Mouse (Mus musculus) cerebellum, adult 8-10 months (tissue): ENCODE data around the gene Gm11042.
A peak's percentile ranks its signal among the peaks of the same experiment; 100 is the strongest.

Experiments
- DNase-seq: peaks from one replicate; pipeline ENCODE4 v3.0.0; 2022

Gm11042 gene

DNA sequence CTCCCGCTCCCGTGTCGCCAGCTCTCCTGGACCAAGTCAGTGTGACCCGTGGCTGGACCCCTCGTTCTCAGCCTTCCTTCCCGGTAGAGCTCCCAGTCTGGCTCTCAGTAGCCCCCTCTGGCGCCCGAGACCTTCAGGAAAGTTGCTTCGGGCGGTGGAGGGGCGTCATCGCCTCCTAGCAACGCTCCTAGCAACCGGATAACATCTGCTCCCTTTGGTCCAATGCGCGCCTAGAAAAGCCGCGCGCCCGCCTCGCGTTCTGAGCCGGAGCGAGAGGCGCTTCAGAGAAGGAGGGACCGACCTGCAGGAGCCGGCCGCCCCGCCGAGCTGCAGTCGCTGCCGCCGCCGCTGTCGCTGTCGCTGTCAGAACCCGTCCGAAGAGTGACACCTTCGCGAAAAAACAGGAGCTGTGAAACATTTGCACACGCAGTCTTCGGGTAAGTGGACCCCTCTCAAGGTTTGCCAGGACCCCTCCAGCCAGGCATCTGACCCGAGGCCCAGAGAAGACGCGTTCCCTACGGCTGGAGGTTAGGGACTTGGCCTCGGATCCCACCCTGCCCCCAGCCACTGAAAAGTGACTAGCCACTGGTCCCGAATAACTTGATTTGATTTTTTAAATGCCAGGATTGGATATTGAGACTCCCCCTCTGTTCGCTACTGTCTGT lies 32.0 kb downstream of the Gm11042 start:
- peak; percentile 56 for DNase-seq

DNA sequence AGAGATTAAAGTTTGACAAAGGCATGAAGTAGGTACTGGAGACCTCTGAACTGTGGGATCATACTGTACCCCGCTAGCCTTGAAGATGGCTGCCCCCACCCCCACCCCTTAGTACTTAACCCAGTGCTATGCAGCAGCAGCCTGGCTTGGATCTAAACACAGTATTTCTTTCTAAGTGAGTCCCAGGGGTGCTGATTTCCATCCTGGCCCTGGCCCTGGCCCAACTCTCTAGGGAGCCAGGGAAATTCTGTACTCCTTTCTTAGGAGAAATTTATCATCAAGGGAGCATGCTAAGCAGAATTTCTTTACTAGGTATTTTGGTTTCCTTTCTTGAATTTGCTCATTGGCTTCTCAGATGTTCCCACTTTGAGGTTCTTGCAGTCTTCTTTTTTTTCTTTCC lies 33.3 kb downstream of the Gm11042 start:
- DNase-seq: no peak

- no peak for DNase-seq
These were observed 34.8 kb downstream of the Gm11042 start for GRCm38 (mm10) chr12:74281403-74281802.

DNA sequence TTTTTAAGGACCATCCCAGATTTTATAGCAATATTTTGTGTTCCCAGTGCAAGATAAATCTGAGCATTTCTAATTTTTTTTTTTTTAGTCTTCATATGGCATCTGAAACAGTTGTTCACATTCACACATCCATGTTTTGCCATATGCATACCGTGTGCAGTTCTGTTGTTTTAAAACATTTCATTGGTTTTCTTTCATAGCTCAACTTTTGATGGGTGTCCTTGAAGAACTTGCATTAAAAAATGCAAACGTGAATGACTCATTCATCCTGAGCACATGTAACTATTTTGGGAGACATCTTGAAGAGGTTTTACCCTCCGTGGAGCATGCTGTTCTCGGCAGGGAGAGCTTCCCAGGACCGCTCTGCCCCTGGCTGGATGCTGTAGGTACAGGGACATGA lies 38.9 kb downstream of the Gm11042 start:
- DNase-seq: no peak

GRCm38 (mm10) chr12:74272545-74272944 lies 43.6 kb downstream of the Gm11042 start:
- DNase-seq: no peak

DNA sequence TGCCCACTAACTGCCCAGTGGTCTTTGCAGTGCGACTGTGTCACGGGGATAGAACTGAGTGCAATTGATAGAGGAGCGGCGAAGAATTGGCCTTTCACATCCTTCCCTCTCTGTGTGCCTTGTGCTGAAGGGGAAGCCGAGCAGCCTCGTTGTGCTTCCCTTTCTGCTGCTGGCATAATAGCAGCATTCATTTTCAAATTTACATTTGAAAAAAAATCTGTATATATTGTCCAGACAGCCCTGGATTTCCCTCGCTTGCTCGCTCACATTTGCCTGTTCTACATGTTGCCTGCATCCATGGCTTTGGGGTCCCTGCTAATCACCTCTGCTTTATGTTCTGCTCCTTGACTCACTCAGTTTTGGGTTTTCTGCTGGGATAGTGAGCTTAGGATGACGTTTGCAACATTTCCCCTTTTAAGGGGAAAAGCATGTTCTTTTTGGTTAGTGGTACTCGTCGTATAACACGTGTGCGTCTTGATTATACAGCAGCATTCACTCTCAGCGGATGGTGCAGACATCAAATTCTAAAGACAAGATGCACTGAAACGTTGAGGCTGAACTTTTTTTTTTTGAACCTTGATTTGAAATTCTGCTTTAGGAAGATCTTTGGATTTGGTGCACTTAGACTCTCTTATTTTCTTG lies 47.4 kb downstream of the Gm11042 start:
- no peak for DNase-seq

DNA sequence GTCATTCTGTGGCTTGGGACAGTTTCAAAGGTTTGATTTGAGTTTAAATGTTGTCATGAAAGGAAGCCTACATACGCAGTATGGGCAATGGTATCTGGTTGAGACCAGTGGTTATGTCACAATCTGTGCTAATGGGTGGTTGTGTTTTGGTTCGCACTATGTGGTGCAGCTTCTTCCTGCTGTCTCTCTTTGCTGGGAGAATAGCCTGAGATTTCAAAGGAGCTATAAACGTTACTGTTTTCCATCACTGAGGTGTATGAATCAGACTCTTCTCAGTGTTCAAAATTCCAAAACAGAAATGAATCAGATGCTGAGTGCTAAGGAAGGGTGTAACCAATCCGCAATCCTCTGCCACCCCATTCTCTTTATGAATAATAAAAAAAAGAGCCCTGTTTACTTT lies 49.1 kb downstream of the Gm11042 start:
- no peak for DNase-seq
